Mouse (Mus musculus) retina, embryonic 14.5 days (tissue): ENCODE measurements around the gene Emc8.

Experiments used
- DNase-seq: peaks from one replicate; pipeline ENCODE4 v3.0.0-alpha.2; 2015; ENCODE audit warnings: low spot score

Gene Emc8

DNA sequence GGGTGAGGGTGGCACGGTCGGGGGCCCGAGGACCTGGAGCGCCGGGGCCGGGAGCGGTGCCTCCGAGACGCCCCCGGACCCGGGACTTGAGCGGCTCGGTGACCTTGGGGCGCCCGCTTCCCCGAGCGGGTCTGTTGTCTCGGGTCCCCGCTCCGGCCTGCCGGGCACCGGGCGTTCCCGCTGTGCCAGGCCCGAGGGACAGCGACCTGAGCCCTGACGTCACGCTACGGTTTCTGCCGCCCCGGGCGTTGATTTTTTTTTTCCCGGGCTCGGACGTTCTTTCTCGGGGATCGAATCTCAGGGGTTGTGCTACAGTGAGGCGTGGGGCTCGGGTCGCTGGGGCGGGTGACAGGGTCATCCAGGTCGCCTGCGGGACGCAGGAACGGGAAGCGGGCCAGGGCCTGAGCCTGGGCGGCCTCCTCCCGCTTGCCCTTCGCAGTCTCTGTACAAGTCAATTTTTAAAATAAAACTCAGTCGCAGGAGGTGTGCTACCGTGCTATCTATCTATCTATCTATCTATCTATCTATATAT, at the start of gene Emc8:
TSS of gene Emc8 (minus strand) at position 200 of the 532 bp plus-strand sequence.
- peak; percentile 27 for DNase-seq

DNA sequence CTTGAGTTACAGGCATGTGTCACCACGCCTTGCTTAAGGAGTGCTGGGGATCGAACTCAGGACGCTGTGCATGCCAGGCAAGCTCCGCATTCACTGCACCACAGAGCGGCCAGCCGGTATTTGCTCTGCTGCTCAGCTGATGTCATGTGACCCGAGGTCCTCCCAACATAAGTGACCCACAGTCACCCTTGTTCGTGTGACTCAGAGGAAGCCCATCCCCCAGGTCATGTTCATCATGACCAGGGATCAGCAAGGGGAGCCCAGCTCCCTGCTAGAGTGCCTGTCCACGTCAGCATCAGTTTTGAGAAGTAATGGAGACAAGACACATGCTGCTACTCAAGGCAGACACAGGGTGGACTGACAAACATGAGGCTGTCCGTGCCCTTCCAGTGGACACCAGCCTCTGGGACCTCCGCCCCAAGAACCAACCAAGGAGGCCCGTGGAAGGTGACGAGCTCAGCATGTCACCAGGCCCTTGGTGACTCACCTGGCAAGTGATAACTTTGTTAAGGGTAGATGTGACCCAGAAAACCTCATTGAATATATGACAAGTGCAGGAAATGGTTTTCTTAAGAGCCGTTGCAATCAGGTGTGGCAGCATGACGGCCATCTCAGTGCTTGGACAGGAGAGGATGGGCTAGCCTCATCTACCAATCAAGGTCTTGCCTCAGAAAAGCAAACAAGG, 47.8 kb upstream of the Emc8 start:
- no peak for DNase-seq

DNA sequence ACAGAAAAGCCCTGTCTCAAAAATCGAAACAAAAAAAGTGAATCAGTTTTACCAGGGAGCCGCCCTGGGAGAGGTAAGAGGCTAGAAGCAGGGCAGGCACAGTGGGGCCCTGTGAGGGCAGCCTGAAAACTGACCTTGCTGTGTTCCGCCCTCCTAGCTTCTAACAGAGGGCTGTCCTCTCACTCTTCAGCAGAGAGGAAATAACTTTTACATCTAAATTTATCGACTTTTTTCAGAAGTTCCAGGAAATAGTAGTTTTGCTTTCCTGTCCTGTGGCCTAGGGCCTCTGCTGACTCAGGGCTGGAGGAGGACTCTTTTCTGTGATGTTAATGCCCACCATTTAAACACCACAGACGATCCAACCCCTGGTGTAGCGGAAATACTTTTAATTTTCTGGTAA, 46.8 kb upstream of the Emc8 start:
- no peak for DNase-seq

DNA sequence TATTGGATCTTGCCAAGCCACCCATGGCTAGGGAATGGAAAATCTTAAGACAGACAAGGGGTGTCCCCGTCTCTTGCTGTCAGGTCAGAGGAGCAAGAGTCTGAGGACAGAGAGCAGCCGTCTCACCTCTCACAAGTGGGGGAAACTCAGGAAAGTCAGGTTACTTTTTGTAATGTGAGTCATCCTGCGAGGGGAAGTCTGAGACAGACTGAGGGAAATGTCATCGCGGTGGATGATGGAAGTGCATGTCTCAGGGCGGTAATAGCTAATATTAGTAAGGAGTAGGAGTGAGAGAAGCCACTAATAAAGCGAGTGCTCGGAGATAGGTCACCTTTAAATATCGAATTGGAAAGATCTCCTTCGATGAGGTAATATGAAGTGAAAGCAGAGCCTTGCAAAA, 40.8 kb upstream of the Emc8 start:
- DNase-seq: no peak

DNA sequence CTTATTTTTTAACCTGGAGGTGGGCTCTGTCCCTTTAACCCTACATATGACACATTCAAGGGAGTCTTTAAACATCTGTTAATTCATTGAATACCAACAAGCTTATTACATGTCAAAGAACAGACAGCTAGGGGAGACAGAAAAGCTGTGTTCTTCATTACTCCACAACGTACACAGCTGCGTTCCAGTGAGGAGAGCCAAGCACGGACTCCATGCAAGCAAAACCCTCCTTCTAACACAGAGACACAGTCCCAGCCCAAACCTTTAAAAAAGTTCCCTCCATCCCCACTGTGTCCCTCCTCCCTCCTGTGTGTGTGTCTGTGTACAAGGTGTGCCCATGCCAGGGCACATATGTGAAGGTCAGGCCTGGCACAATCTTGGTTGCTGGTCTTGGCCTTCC, 37.8 kb upstream of the Emc8 start:
- DNase-seq: no peak

DNA sequence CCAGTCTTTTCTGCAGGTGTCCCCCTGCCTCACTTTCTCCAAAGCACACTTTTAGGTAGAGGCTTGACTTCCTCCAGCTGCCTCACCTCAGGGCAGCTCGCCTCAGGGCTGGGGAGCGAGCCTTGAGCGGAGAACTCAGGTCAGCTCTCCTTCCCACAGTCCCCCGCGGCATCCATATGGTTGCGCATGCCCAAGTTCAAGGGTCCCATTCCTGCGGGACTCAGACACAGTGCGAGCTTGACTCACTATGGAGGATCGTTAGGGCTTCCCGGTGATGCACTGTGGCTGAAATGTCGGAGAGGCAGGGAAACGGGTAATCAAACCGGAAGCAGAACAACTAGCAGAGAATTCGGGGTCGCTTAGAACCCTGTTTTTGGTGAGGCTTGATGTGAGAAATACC, 36.8 kb upstream of the Emc8 start:
- no peak for DNase-seq

DNA sequence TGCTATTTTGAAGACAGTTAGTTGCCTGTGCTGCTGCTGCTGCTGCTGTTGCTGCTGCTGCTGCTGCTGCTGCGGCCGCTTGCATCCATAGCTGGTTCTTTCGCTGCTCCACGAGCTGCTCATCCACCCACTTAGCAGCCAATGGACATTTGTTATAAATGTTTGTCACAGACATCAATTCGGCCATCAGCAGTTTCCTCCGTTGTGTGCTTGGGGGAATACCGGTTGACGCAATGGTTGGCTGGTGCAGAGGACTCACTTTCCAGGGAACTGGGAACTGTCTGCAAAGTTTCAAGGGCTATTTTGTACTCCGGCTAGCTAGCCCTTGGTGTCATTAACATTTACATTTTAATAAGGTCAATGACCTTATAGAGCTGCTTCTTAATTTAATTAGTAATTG, 35.8 kb upstream of the Emc8 start:
- DNase-seq: no peak

DNA sequence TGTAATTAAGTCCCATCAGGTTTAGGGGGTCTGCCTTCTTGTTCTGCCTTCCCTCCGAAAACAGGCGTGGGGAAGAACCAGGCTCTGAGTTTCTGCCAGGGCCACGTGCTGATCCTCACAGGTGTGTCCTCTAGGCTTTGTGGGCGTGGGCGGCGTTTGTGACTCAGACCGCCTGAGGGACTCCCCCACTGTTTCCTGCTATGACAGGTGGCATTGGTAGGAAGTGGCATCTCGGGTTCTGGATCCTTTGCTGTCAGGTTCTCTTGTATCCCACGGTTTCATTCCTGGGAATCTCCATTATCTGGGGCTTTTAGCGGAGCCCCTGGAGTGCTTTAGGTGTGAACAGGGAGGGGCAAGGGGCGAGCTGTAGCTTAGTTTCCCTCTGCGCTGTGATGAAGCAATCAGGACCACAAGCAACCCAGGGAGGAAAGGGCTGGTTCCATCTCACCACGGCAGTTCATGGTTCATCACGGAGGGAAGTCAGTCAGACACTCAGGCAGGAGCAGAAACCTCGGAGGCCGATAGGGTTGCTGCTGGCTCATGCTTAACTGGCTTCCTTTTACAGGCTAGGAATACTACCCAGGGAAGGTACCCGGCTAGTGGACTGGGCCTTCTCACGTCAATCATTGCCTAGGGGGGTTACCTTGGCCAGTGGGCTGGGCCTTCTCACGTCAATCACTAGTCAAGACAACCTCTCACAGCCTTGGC, 33.5 kb upstream of the Emc8 start:
- no peak for DNase-seq

DNA sequence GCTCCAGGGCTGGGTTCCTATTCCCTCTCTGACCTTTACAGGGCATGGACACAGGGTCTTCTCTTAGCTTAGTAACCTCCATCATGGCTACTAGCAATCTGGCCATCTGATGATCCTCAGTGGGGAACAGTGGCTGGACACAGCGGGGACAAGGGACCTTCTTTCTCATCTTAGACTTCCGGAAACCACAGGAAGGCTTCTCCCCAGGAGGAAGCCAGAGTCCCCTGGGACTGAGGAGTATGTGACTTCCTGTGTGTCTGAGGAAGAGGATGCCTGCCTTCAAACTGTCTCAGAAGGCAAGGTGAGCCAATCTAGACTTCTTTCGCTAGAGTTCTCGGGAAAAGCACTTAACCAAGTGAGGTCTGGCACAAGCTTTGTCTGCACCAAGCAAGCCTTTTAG, 31.7 kb upstream of the Emc8 start:
- no peak for DNase-seq

DNA sequence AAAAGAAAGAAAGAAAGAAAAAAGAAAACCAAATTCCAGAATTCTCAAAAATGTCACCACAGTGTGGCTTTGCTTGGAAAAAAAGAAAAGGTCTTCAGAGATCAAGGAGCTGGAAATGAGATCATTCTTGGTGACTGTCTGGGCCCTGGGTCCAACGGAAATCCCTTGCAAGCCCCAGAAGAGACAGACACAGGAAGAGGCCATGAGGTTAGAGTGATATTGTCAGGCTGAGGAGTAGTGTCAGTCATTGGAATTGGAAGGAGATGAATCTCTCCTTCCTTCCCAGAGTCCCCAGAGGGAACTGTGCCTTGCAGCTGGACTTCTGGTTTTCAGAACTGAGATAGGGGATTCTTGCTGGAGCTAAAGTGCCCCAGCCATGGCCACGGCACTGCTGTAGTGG, 31.2 kb upstream of the Emc8 start:
- no peak for DNase-seq

DNA sequence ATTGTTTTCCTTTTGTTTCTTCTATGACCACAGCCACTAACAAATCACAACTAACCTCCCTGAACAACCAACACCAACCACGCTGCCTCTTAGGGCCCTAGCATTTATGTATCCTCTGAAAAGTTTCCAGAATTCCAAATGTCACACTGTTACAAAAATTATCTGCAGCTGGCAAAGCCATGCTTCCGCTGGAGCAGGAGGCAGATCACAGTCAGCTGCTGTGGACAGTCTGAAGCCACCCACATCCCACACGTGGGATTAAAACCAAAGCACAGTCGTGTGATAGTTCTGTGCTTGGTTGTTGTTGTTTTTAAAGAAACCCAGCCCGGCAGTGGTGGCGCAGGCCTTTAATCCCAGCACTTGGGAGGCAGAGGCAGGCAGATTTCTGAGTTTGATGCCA, 30.7 kb upstream of the Emc8 start:
- DNase-seq: no peak

DNA sequence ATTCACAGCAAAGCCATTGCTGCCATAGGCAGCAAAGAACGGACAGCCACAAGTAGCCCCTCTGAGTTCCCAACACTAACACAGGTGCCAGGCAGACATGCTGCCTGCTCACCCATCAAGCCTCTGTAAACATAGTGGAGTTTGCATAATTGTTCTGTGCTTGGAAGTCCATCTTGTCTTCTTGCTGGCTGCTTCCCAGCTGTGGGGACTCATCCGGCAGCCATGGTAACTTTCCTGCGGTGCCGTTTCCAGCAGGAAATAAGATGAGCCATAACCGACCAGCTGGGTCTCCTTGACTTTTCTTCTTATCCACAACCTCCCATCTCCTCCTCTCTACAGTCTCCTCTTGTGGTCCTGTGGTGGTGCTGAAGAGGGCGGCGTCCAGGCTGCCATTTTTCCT, 30.1 kb upstream of the Emc8 start:
- DNase-seq: no peak

DNA sequence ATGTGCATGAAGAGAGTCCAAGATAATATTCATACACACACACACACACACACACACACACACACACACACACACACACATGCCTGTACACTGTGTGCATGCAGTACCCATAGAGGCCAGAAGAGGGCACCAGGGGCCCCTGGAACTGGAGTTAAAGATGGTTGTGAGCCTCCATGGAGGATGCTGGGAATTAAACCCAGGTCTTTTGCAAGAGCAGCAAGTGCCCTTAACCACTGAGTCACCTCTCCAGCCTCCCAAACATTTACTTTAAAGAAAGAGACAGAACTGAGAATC, 29.6 kb upstream of the Emc8 start:
- DNase-seq: no peak

DNA sequence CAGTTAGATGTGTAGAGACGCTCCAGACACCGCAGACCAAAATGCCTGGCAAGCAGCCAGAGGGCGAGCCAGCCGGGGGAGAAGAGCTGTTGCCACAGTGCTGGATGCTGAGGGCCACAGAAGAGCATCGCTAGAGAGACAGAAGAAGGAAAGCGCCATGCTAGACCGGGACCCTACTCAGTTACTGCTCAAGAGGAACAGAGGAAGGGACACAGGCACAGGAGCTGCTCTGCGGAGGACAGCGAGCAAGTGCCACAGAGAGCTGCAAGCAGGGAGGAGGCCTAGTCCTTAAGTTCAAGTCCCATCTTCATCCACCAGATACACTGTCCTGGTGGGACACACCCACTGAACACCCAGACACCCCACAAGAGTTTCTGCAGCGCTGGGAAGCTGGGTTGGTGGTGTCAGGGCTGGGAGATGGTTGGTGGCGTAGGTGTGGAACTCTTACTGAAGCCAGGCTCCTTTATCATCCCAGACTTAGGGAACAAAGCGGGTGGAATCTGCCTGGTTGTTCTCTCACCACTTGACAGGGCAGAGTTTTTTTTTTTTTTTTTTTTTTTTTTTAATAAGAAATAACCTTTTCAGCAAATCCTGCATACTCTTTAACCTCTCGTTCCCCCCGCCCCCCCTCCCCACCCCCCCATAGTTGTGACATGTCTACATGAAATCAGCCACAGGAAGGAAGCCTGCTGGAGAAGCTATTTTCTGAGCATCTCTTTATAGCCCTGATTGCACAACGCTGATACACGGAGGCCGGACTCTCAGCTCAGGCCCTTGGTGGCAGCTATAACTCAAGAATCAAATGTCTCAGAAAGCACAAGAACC, 29.0 kb upstream of the Emc8 start:
- no peak for DNase-seq

DNA sequence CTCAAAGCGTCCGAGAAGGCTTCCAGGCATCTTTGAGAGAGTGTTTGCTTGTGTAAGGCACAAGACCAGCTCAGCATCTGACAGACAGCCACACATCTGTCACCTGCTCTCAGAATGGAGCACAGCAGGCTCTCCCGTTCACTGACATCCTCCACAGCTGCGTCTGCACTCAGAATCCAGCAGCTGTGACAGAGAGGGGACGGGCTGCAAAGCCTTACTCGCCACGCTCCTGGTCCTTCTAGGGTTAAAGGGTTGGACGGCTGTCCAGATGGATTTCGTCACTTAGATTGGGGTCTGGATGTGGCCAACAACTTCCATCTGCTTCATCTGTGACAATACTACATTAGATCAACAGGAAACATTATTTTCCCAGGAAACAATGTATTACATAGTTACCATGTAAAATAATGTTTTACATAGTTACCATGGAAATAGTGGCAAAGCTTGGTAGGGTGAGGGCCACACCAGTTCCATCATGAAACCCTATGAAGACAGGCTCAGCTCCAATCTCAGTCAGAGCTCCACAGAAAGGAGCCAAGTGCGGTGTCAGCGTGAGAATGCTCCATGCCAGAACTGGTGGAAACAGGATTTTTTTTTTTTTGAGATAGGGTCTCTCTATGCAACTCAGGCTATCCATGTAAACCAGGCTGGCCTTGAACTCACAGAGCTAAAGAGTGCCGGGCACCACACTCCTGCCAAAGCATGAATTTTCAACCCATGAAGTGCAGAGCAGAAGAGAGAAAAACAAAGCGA, 28.2 kb upstream of the Emc8 start:
- peak; percentile 52 for DNase-seq

DNA sequence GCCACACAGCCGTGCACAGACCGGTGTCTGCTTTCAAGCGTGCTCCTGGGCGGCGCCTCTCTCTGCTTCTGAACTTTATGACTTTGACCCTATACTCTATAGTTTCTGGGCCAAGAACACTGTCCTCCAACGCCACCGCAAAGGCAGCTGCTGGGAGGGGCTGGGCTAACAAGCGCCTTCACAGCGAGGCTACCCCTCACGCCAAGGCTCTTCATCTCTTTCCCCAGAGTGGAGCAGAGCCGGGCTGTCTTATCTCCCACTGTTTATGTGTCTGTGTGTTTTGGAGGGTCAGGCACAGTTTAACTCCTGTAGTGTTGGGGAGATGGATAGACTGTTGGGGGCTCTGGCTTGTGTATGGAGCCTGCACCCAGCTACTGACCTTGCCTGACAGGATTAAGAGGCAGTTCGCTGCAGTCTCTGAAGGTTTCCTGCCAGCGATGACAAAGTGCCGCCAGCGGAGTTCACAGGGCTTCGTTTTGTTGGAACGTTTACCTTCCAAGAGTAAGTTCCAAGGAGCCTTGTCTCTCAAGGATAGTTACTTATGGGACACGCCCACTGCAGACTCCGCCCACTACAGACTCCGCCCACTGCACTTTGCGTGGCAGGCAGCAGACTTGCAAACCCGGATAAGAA, 25.6 kb upstream of the Emc8 start:
- peak; percentile 28 for DNase-seq

DNA sequence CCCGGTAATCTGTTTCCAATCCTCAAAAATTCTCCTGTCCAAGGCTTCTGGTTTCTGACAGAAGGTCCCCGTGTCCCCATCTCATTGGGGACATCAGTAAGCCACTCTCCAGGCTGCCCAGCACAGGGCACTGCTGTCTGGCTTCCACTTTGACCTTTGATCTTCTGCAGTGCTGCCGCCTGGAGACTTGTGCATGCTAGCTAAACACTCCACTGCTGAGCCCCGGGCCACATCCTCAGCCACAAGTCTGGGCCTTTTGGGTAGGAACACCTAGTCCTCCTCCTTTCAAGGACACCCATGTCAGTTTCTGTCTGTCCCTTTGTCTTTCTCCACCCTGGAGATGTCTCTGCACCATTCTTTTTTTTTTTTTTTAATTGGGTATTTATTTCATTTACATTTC, 24.6 kb upstream of the Emc8 start:
- no peak for DNase-seq

DNA sequence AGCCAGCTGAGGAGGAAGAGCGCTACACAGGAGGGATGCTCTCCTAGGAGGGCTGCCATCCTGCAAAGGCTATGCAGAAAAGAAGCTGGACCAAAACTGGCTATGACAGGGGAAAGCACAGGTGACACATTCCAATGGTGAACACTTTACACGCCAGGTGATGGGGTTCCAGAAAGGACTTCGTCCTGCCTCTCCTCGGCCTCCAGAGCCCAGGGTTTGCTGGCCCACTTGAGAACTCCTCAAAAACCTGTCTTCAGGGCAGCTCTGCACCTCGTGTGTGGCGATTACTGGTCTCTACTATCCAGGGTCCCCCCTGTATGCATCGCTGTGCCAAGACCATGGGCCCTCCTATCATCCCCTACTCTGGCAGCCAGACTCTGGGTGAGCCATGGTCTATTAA, 20.1 kb upstream of the Emc8 start:
- DNase-seq: no peak

DNA sequence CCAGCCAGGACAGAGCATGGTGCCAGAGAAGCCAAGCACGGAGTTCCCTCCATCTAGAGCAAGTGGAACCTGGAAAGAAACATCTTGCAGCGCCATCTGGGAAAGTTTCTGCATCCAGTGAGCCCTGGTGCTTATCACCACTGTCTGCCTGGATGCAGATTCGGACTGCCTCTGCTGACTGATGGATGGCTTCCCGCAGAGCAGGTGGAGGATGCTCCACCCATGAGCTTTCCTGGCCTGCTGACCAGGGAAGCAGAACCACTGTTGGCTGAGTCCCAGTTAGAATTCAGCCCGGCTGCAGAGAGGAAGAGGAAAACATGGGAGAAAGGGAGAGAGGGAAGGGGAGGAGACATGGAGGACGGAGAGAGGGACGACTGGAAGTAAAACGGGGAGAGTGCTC, 19.4 kb upstream of the Emc8 start:
- DNase-seq: no peak

DNA sequence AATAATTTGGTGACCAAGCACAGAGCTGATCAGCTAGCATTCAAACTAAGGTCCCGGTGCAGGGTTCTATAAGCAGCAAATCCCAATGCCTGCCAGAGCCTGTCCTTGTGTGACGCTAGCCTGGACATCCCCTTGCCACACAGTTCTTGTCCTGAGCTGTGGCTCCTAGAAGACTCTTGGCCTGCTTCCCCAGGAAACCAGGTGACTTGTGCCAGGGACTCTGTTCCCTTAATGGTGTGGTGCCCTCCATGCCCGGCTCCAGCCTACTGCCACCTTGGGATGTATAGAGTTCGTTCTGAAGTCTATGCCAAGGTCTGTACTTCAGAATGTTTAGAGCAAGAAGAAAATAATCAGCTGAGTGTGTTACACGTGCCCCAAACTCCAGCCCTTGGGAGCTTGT, 18.2 kb upstream of the Emc8 start:
- DNase-seq: no peak

DNA sequence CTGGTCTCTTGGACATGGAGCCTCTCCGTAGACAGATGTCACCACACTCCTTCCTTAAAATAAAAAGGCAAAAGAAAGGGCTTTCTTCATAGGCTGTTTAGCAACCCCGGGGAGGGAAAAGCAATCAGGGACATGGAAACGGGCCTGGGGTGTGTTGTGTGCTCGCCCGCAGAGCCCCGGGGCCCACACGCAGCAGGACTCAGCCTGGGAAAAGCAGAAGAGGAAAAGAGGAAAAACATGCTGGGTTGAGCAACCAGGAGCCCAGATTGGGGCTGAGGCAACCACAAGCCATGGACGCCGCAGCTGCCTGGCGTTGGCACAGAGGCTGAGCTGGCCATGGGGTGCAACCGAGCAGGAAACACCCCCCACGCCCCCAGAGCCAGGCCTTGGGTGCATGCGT, 17.7 kb upstream of the Emc8 start:
- no peak for DNase-seq

DNA sequence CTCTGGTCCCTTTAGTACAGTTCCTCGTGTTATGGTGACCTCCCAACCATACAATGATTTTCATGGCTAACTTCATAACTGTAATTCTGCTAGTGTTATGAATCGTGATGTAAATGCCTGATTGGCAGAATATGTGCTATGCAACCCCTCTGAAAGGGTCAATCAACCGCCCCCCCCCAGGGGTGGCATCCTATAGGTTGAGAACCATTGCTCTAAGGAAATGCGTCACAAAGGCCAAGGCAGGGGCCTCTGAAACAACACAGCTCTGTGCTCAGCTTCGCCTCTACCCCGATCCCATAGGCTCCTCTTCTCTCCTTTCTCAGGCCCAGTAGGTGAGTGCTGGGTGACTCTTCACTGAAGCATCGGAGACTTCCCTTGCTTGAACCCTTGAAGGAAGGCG, 17.2 kb upstream of the Emc8 start:
- no peak for DNase-seq
